Mouse (Mus musculus) megakaryocyte, embryonic 14.5 days (primary cell): ENCODE measurements around the gene Fzd5.

Experiments
- FLI1 ChIP-seq: IDR thresholded peaks from 2 replicates; pipeline ENCODE4 v1.6.1; 2012; ENCODE audit warnings: low read length, inconsistent platforms, mixed read lengths
- GATA1 ChIP-seq: IDR thresholded peaks from 3 replicates; pipeline ENCODE4 v1.6.1; 2012; ENCODE audit warnings: mixed read lengths, low read length, inconsistent platforms, borderline replicate concordance

DNA sequence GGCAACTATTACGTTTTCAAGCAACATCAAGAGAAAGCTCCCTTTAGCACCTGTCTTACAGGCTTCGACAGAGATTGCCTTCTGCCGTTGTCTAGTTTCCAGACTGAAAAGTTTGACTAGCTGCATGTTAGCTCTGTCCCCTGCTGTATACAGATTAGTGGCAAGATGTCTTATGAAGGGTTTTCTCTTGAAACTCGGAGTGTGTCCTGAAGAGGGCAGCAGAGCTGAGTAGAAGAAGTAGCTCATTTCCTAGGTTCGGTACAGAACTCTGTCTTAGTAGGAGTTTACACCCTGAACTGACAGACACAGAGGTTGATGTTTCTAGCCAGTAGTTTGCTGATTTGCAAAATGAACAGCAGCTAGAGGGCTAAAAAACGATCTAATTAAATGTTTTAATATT, 32.3 kb downstream of the Fzd5 start:
- TF ChIP-seq GATA1, result no peak
- TF ChIP-seq FLI1, result no peak
